Mouse (Mus musculus): Measurements from ENCODE around the gene Zfp62. TPM values are rescaled to one million over a fixed set of nuclear protein-coding genes. Genes with fewer than 3 reads are reported as not detected.

The Zfp62 gene
- polyA plus RNA-seq, 1 experiment from 2014 or later, result 31.0 TPM

DNA sequence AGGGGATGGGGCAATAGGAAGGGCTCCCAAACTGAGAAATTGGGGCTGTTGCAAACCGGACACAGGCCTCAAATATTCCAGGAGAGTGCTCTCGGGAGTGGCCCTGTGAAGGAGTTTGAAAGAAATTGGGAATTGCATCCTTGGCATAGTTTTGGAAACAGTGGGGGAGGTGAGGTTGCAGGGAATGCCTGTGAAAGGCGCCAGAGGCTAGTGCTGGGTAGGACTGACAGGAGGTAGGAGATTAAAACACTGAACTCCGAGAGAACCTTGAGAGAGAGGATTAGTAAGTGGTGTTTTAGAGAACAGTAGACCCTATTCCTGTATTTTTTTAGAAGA is 41.5 kb downstream of the Zfp62 start:
- Histone ChIP-seq H3K4me1 (peaks cover 44% of the 10 kb centered on the region), H3K4me3 (replicated peaks) (peak overlapping the region; percentile 61), H3K36me3 (no peaks in the 10 kb centered on the region), H3K27me3 (replicated peaks) (no peaks in the 10 kb centered on the region), H3K9ac (no peak overlapping the region), H3K27ac (peak overlapping the region; percentile 96), H3K9me3 (no peaks in the 10 kb centered on the region), H3K4me2 (peak overlapping the region; percentile 70)
- 0% methylated on average over 4 of the region's 4 CpGs for WGBS
- ATAC-seq (ENCODE audit: insufficient read depth, low FRiP score, low read depth), result no peak

DNA sequence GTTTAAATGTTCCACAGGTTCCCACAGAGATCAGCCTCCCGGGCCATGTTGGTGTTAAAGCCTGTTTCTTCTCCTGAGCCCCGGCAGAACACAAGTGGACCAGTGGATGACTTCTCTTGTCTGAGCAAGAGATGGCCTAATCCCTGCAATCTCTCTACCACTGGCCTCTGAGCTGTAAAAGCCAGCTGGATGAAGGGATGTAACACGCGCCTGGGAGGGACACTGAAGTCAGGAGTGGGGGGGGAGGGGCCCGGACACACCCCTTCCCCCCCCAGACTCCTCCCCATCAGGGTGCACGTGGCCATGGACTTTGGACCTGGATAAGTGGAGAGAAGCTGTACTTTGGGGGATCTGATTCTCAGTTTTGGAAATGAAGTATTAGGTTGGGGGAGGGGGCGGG is 42.1 kb downstream of the Zfp62 start:
- H3K27ac ChIP-seq, result peak overlapping the region; percentile 96
- peak overlapping the region; percentile 70 for H3K4me2 ChIP-seq
- H3K36me3 ChIP-seq, result no peaks in the 10 kb centered on the region
- H3K9me3 ChIP-seq, result no peaks in the 10 kb centered on the region
- H3K9ac ChIP-seq, result no peak overlapping the region
- ATAC-seq (ENCODE audit: insufficient read depth, low FRiP score, low read depth), result no peak
- H3K27me3 ChIP-seq (replicated peaks), result no peaks in the 10 kb centered on the region
- H3K4me3 ChIP-seq (replicated peaks), result peak overlapping the region; percentile 61
- peaks cover 50% of the 10 kb centered on the region for H3K4me1 ChIP-seq
- 21% methylated on average over 7 of the region's 7 CpGs for WGBS

DNA sequence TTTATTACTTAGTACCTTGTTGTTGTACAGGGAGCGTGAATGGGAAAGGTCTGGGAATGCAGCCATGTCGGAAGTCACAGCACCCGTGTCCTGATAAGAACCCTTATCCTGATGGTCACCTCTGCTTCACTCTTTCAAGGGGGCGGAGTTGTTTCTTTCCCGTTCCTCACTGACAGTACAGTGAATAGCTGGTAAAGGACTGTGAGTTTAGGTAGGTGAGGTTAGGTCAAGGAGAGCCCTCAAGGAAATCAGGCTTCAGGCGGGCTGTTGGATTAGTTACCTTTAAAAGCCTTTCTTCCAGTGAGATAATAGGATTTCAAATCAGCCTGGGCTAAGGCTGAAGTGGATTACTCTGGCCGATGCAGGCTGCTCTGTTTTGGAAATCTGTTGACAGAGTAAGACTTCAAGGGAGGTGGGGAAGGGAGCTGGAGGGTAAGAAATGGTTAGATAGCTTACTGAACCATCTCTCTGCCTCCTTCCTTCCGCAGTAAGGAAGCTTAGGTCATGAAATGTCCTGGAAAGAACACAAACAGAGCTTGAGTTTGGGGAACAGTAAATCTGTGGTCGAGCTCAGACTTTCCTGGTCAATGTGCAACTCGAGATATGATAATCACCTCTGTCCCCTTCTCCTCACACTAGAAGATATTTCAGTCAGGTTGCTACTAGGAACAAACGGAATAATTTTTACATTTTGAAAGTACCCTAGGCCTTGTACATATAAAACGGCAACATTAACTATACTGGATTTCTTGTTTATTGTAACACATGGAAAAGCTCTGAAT is 42.7 kb downstream of the Zfp62 start:
- peak overlapping the region; percentile 61 for H3K4me3 ChIP-seq (replicated peaks)
- ATAC-seq (ENCODE audit: insufficient read depth, low FRiP score, low read depth), result no peak
- H3K36me3 ChIP-seq, result no peaks in the 10 kb centered on the region
- peaks cover 50% of the 10 kb centered on the region for H3K4me1 ChIP-seq
- H3K9me3 ChIP-seq, result no peaks in the 10 kb centered on the region
- WGBS, result 29% methylated on average over 12 of the region's 12 CpGs
- peak overlapping the region; percentile 3; the same call in 1 of the 2 replicates for H3K27ac ChIP-seq
- peak overlapping the region; percentile 70 for H3K4me2 ChIP-seq
- H3K9ac ChIP-seq, result no peak overlapping the region
- H3K27me3 ChIP-seq (replicated peaks), result no peaks in the 10 kb centered on the region

DNA sequence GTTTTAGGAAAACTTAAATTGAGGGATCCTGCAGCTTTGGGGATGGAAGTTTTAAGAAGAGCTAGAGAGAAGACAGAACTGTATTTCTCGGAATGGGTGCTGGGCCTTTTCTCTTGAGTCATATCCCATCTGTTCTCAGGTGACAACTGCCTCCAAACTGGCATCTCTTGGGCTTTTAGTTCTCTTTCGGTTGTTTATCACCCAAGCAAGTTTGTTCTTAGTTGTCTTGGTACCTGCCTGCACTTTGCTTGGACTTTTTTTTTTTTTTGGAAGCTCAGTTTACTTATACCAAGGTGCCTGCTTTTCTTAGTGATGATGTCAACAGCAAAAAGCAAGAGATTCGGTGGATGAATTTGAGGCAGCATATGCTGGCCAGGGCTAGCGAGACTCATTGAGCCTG is 43.4 kb downstream of the Zfp62 start:
- H3K9ac ChIP-seq, result no peak overlapping the region
- WGBS, result 81% methylated on average over 4 of the region's 4 CpGs
- H3K4me2 ChIP-seq, result peak overlapping the region; percentile 70
- no peaks in the 10 kb centered on the region for H3K27me3 ChIP-seq (replicated peaks)
- no peaks in the 10 kb centered on the region for H3K9me3 ChIP-seq
- no peaks in the 10 kb centered on the region for H3K36me3 ChIP-seq
- H3K27ac ChIP-seq, result no peak overlapping the region; the same call in 1 of the 2 replicates
- no peak for ATAC-seq (ENCODE audit: insufficient read depth, low FRiP score, low read depth)
- no peak overlapping the region for H3K4me3 ChIP-seq (replicated peaks)
- peaks cover 55% of the 10 kb centered on the region for H3K4me1 ChIP-seq

DNA sequence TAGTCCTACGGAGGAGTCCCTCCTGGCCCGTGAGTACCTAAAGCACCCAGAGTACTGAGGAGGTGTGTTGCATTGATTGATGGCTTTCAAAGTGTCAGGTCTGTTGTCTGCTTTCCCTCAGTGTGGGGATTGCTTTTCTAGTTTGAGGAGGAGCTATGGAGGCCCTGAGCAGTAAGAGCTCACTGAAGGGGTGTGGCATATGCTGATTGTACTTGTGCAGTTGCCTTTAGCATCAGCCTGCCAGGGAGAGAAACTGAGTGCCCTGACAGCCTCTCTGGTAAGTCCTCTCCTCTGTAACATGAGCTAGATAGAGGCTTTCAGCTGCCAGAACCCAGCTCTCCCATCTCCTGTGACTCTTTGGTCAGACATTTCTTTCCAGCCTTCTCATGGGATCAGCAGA is 44.2 kb downstream of the Zfp62 start:
- WGBS, result 16% methylated on average over 2 of the region's 2 CpGs
- Histone ChIP-seq H3K27ac (peak overlapping the region; percentile 96; the same call in 1 of the 2 replicates), H3K9me3 (no peaks in the 10 kb centered on the region), H3K4me3 (replicated peaks) (no peak overlapping the region), H3K4me1 (peaks cover 63% of the 10 kb centered on the region), H3K9ac (peak overlapping the region; percentile 8; the same call in 1 of the 2 replicates), H3K36me3 (0 out of 2 replicates have a peak, but pooled peaks cover 2% of the 10 kb centered on the region), H3K4me2 (no peak overlapping the region; the same call in 1 of the 2 replicates), H3K27me3 (replicated peaks) (no peaks in the 10 kb centered on the region)
- no peak for ATAC-seq (ENCODE audit: insufficient read depth, low FRiP score, low read depth)

DNA sequence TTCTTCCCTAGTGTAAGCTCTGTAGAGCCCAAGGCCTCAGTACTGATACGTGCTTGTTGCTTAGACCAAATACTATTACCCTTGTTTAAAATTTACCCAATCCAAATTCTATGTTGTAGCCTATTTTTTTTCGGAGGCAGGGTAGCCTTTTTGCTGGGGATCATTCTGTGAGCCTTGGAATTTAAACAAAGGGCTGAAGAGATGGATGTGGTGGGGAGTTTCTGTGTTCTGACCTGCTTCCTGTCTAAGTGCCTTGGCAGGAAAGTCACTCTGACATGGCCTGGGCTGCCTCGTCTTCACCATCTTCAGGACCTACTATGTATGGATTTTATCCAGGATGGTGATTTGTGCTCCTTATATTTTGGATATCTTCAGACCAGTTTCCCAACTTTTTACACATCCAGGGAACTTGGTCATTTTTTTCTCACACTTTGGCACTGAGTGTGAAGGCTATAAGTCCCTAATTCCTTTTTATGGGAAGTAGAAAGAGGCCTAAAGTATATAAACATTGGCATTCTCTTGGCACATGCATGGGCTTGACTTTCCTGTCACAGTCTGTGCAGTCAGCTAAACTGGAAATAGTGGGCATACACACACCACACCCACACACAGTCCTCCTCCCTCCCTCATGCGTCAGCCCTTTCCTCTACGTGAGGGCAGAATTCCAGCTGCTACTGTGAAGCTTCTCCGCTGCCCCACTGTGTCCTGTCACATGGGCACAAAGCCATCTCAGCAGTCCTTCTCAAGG is 45.3 kb downstream of the Zfp62 start:
- 46% methylated on average over 6 of the region's 6 CpGs for WGBS
- Histone ChIP-seq H3K9me3 (no peaks in the 10 kb centered on the region), H3K36me3 (0 out of 2 replicates have a peak, but pooled peaks cover 6% of the 10 kb centered on the region), H3K27me3 (replicated peaks) (no peaks in the 10 kb centered on the region), H3K4me2 (peak overlapping the region; percentile 4; the same call in 1 of the 2 replicates), H3K4me1 (peaks cover 57% of the 10 kb centered on the region), H3K9ac (no peak overlapping the region), H3K4me3 (replicated peaks) (no peak overlapping the region), H3K27ac (peak overlapping the region; percentile 96)
- ATAC-seq (ENCODE audit: insufficient read depth, low FRiP score, low read depth), result no peak

DNA sequence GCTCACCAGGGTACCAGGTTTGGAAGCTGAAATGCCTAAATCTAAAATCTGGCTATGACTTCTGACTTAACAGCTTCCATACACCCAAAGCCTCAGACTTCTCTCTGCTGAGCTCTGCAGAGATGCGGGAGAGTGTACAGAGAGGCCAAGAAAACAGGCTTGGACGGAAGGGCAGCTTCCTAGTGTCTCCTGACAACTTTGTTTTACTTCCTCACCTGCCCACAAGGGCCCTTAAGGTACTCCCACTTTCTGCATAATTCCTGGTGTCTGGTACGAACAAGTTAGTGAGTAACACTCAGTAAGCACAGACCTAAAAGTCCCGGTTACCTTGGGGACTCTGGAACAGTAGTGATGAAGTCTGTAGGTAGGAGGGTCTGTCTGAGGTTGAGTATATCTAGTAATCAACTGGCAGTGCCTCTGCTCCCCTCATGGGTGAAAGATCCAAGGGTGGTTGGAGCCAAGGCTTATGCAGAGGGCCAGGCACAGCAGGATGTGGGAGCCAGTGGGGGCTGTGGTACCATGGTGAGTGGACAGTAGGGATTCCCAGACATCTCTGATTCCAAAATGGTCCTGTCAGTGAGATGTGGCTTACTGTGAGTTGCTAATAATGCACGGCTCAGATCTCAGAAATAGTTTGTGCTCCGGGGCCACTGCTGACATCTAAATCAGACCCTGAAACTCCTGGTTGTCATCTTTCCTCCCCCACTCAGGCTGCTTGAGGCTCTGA is 46.0 kb downstream of the Zfp62 start:
- Histone ChIP-seq H3K4me3 (replicated peaks) (no peak overlapping the region; the same call in 1 of the 2 replicates), H3K9me3 (no peaks in the 10 kb centered on the region), H3K4me1 (peaks cover 57% of the 10 kb centered on the region), H3K27ac (peak overlapping the region; percentile 96), H3K27me3 (replicated peaks) (no peaks in the 10 kb centered on the region), H3K4me2 (peak overlapping the region; percentile 19; the same call in 1 of the 2 replicates), H3K9ac (no peak overlapping the region), H3K36me3 (0 out of 2 replicates have a peak, but pooled peaks cover 12% of the 10 kb centered on the region)
- WGBS, result 69% methylated on average over 6 of the region's 6 CpGs
- no peak for ATAC-seq (ENCODE audit: insufficient read depth, low FRiP score, low read depth)

DNA sequence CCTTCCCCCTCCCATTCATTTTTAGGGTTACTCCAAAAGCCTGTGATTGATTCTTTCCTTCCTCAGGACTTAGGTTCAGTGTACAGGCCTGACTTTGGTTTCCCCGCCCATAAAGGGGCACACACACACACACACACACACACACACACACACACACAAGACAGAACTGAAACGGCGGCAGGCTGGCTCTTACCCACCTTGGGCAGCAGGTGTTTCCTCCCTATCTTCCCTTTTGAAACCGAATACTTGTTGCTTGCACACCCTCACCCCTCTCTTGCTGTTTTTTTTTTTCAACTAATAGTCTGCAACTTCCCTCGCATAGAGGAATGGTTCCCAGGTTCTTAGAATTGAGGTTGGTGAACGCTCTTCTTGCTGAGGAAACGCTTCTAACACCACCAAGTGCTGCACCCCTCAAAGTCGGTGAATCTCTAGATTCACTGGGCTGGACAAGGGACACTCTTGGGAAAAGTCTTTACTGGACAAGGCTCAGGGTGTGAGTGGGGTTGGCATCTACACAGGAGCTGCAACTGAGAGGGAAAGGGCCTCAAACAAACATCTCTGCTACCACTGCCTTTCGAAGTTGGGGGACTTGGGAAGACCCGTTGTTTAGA is 46.8 kb downstream of the Zfp62 start:
- WGBS, result 19% methylated on average over 10 of the region's 10 CpGs
- Histone ChIP-seq H3K9ac (peak overlapping the region; percentile 77; the same call in 1 of the 2 replicates), H3K4me2 (peak overlapping the region; percentile 65), H3K27me3 (replicated peaks) (no peaks in the 10 kb centered on the region), H3K4me3 (replicated peaks) (peak overlapping the region; percentile 72), H3K36me3 (peaks cover 20% of the 10 kb centered on the region), H3K27ac (peak overlapping the region; percentile 96), H3K4me1 (peaks cover 53% of the 10 kb centered on the region), H3K9me3 (no peaks in the 10 kb centered on the region)
- ATAC-seq (ENCODE audit: insufficient read depth, low FRiP score, low read depth), result no peak

DNA sequence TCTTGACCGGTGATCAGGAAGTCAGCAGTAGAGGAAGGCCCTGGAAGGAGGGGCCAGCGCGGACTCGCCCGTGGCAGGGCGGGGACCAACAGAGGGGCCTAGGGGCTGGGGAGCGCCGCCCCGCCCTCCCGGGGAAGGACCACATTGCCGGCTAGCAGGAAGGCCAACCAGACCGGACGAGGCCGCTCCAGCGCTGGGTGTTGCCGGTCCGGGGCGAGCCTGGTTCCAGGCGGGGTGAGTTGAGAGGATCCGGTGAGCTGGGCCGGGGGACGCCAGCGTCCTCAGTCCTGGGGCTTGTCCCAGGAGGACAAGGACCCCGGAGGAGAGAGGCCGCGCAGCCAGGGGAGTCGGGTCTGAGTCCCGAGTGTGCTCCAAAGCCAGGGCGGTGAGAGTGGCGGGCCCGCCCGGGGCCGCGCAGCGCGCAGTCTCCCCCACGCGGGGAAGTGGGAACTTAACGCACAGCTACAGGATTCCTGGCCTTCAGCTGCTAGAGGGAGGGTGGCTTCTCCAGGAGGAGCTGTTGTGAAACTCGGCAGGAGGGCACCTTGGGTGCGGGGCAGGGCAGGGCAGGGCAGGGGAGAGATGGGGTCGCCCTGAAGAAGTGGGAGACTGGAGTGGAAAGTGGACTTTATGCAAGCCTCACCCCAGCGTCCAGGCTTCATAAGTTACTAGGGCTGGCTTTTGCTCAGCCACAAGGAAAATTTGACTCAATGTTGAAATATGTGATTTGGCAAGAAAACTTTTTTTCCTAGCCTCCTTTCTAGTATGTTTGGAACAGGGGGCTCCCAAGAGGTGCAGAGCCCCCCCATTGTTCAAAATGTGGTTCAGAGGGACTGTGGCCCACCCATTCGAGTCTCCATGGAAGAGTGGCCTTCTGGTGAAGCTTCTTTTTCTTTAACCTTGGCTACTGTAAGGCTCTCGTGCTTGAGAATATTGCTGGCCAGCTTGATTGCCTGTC is 47.6 kb downstream of the Zfp62 start:
- H3K27me3 ChIP-seq (replicated peaks), result no peaks in the 10 kb centered on the region
- H3K9ac ChIP-seq, result peak overlapping the region; percentile 77
- under 1% methylated on average over 45 of the region's 45 CpGs for WGBS
- H3K4me2 ChIP-seq, result peak overlapping the region; percentile 65
- peak overlapping the region; percentile 72 for H3K4me3 ChIP-seq (replicated peaks)
- peaks cover 23% of the 10 kb centered on the region for H3K36me3 ChIP-seq
- ATAC-seq (ENCODE audit: insufficient read depth, low FRiP score, low read depth), result peak; percentile 97
- peaks cover 48% of the 10 kb centered on the region for H3K4me1 ChIP-seq
- H3K27ac ChIP-seq, result peak overlapping the region; percentile 96
- no peaks in the 10 kb centered on the region for H3K9me3 ChIP-seq

DNA sequence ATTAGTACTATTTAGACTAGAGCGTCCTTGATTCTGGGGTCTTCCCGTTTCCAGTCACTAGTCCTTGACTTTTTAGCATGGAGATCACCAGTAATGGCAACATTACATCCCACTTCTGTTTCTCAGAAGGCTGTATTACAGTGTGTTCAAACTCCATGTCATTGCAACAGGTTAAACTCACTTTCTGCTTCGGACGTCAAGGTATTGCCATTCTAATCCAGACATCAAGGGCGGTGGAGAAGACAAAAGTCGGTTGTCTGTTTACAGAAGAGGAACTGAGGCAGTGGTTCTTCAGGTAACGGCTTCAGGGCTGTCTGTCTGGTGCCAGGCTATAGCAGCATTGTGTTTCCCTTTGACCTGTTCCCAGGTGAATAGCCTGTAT is 48.3 kb downstream of the Zfp62 start:
- no peak overlapping the region for H3K27ac ChIP-seq
- peaks cover 23% of the 10 kb centered on the region for H3K36me3 ChIP-seq
- H3K4me1 ChIP-seq, result peaks cover 48% of the 10 kb centered on the region
- H3K27me3 ChIP-seq (replicated peaks), result no peaks in the 10 kb centered on the region
- H3K4me3 ChIP-seq (replicated peaks), result peak overlapping the region; percentile 72
- H3K4me2 ChIP-seq, result peak overlapping the region; percentile 65
- no peak for ATAC-seq (ENCODE audit: insufficient read depth, low FRiP score, low read depth)
- peak overlapping the region; percentile 77; the same call in 1 of the 2 replicates for H3K9ac ChIP-seq
- WGBS, result 44% methylated on average over 7 of the region's 7 CpGs
- H3K9me3 ChIP-seq, result no peaks in the 10 kb centered on the region
